Mouse (Mus musculus): Measurements from ENCODE around the gene Olfr1219. TPM values are rescaled to one million over a fixed set of nuclear protein-coding genes. Genes with fewer than 3 reads are reported as not detected.

The Olfr1219 gene
- polyA plus RNA-seq, 1 experiment from 2014 or later = not detected

- DNase-seq (ENCODE audit: low spot score) (no peak), ATAC-seq (replicated peaks; ENCODE audit: insufficient number of reproducible peaks, low FRiP score, low TSS enrichment, low read depth) (no peak)
- Histone ChIP-seq H3K4me1 (ENCODE audit: control insufficient read depth, insufficient read depth, low read length) (no peaks in the 10 kb centered on the region), H3K27ac (replicated peaks; ENCODE audit: low read depth, low read length) (no peak within 1 kb of the TSS), H3K4me2 (ENCODE audit: low read depth, low read length) (no peak within 1 kb of the TSS), H3K36me3 (replicated peaks; ENCODE audit: control insufficient read depth, insufficient read depth, low read depth, low read length) (no peaks in the 10 kb centered on the region), H3K27me3 (ENCODE audit: control insufficient read depth, insufficient read depth, low read length) (no peaks in the 10 kb centered on the region), H3K9ac (replicated peaks; ENCODE audit: low read length) (no peak within 1 kb of the TSS), H3K4me3 (ENCODE audit: low read depth, low read length) (no peak within 1 kb of the TSS), H3K9me3 (replicated peaks; ENCODE audit: control insufficient read depth, low read length) (no peaks in the 10 kb centered on the region)
- 73% methylated on average over 2 of the region's 2 CpGs for WGBS
Observed at GRCm38 (mm10) chr2:89031965-89032364, 51.3 kb downstream of the Olfr1219 start, which contains the start of gene Olfr1217. TSS of gene Olfr1217 (minus strand) at chr2:89032065.

Other genes with a start within 250 kb of the Olfr1219 start
- gene Olfr1204, start 234.2 kb downstream of the Olfr1219 start, polyA plus RNA-seq (2014; fragmentation: Nextera tagmentation; extraction: Ambion mirVana) = not detected in 2 replicates
- gene Olfr1206, start 220.3 kb downstream of the Olfr1219 start, polyA plus RNA-seq (2014; fragmentation: Nextera tagmentation; extraction: Ambion mirVana) = not detected in 2 replicates
- gene Olfr1208, start 181.2 kb downstream of the Olfr1219 start, polyA plus RNA-seq (2014; fragmentation: Nextera tagmentation; extraction: Ambion mirVana) = not detected in 2 replicates
- gene Olfr1209, start 168.4 kb downstream of the Olfr1219 start, polyA plus RNA-seq (2014; fragmentation: Nextera tagmentation; extraction: Ambion mirVana) = not detected in 2 replicates
- not detected in 2 replicates for gene Olfr1211, start 145.4 kb downstream of the Olfr1219 start, polyA plus RNA-seq (2014; fragmentation: Nextera tagmentation; extraction: Ambion mirVana)
- gene Olfr1212, start 129.5 kb downstream of the Olfr1219 start, polyA plus RNA-seq (2014; fragmentation: Nextera tagmentation; extraction: Ambion mirVana) = not detected in 2 replicates
- gene Gm13762, start 103.2 kb downstream of the Olfr1219 start, polyA plus RNA-seq (2014; fragmentation: Nextera tagmentation; extraction: Ambion mirVana) = not detected in 2 replicates
- gene Olfr1214, start 90.9 kb downstream of the Olfr1219 start, polyA plus RNA-seq (2014; fragmentation: Nextera tagmentation; extraction: Ambion mirVana) = not detected in 2 replicates
- gene Olfr1215, start 76.5 kb downstream of the Olfr1219 start, polyA plus RNA-seq (2014; fragmentation: Nextera tagmentation; extraction: Ambion mirVana) = not detected in 2 replicates
- gene Olfr1216, start 65.2 kb downstream of the Olfr1219 start, polyA plus RNA-seq (2014; fragmentation: Nextera tagmentation; extraction: Ambion mirVana) = not detected in 2 replicates
- gene Olfr1217, start 51.4 kb downstream of the Olfr1219 start, polyA plus RNA-seq (2014; fragmentation: Nextera tagmentation; extraction: Ambion mirVana) = not detected in 2 replicates
- gene Olfr1218, start 22.3 kb downstream of the Olfr1219 start, polyA plus RNA-seq (2014; fragmentation: Nextera tagmentation; extraction: Ambion mirVana) = not detected in 2 replicates
- not detected in 2 replicates for gene Olfr1220, start 23.3 kb upstream of the Olfr1219 start, polyA plus RNA-seq (2014; fragmentation: Nextera tagmentation; extraction: Ambion mirVana)
- not detected in 2 replicates for gene Olfr1221, start 33.8 kb upstream of the Olfr1219 start, polyA plus RNA-seq (2014; fragmentation: Nextera tagmentation; extraction: Ambion mirVana)
- not detected in 2 replicates for gene Olfr1222, start 49.5 kb upstream of the Olfr1219 start, polyA plus RNA-seq (2014; fragmentation: Nextera tagmentation; extraction: Ambion mirVana)
- not detected in 2 replicates for gene Olfr1223, start 68.0 kb upstream of the Olfr1219 start, polyA plus RNA-seq (2014; fragmentation: Nextera tagmentation; extraction: Ambion mirVana)
- gene Olfr1224-ps1, start 80.6 kb upstream of the Olfr1219 start, polyA plus RNA-seq (2014; fragmentation: Nextera tagmentation; extraction: Ambion mirVana) = not detected in 2 replicates
- not detected in 2 replicates for gene Olfr1225, start 91.2 kb upstream of the Olfr1219 start, polyA plus RNA-seq (2014; fragmentation: Nextera tagmentation; extraction: Ambion mirVana)
- not detected in 2 replicates for gene Olfr1226, start 116.5 kb upstream of the Olfr1219 start, polyA plus RNA-seq (2014; fragmentation: Nextera tagmentation; extraction: Ambion mirVana)
- gene Olfr1228, start 170.5 kb upstream of the Olfr1219 start, polyA plus RNA-seq (2014; fragmentation: Nextera tagmentation; extraction: Ambion mirVana) = not detected in 2 replicates
- not detected in 2 replicates for gene Olfr1229, start 204.5 kb upstream of the Olfr1219 start, polyA plus RNA-seq (2014; fragmentation: Nextera tagmentation; extraction: Ambion mirVana)
- not detected in 2 replicates for gene Olfr1230, start 213.8 kb upstream of the Olfr1219 start, polyA plus RNA-seq (2014; fragmentation: Nextera tagmentation; extraction: Ambion mirVana)
- not detected in 2 replicates for gene Olfr1231, start 223.6 kb upstream of the Olfr1219 start, polyA plus RNA-seq (2014; fragmentation: Nextera tagmentation; extraction: Ambion mirVana)
- gene Olfr1232, start 246.2 kb upstream of the Olfr1219 start, polyA plus RNA-seq (2014; fragmentation: Nextera tagmentation; extraction: Ambion mirVana) = not detected in 2 replicates